Mouse (Mus musculus): ENCODE measurements at regions not wholly inside any gene's neighbourhood (a gene's known extent, or its start where the extent isn't known, plus 50 kb on each side); places are given as distances from the start of the nearest gene placed in this dataset.
"Not testable (repeated sequence)": the region's sequence is repeated elsewhere in the genome, so short reads cannot be mapped to it uniquely, and the experiment has no call there.

- no peak for ATAC-seq (replicated peaks; ENCODE audit: extremely low read depth, insufficient read depth, low FRiP score)
- WGBS = 57% methylated on average over 7 of the region's 7 CpGs
- Histone ChIP-seq H3K27me3 (ENCODE audit: control insufficient read depth, insufficient read depth, low read length) (no peaks in the 10 kb centered on the region), H3K9me3 (replicated peaks; ENCODE audit: control insufficient read depth, low read length) (no peaks in the 10 kb centered on the region), H3K4me3 (ENCODE audit: low read length) (no peak overlapping the region), H3K27ac (ENCODE audit: low read length) (0 out of 2 replicates have a peak overlapping the region, but pooled peaks have one; percentile 29), H3K4me1 (ENCODE audit: control insufficient read depth, insufficient read depth, low read length) (peaks cover 5% of the 10 kb centered on the region), H3K4me2 (ENCODE audit: low read depth, low read length) (peak overlapping the region; percentile 25; the same call in 1 of the 2 replicates), H3K36me3 (ENCODE audit: control insufficient read depth, insufficient read depth) (no peaks in the 10 kb centered on the region), H3K9ac (ENCODE audit: low read length) (0 out of 2 replicates have a peak overlapping the region, but pooled peaks have one; percentile 12)
Observed at GRCm38 (mm10) chr10:96214285-96214684, 77.9 kb downstream of the Gm5426 start.

GRCm38 (mm10) chr10:96214946-96215345 is 78.5 kb downstream of the Gm5426 start:
- Histone ChIP-seq H3K9me3 (replicated peaks; ENCODE audit: control insufficient read depth, low read length) (no peaks in the 10 kb centered on the region), H3K9ac (ENCODE audit: low read length) (no peak overlapping the region), H3K4me3 (ENCODE audit: low read length) (no peak overlapping the region), H3K4me1 (ENCODE audit: control insufficient read depth, insufficient read depth, low read length) (peaks cover 5% of the 10 kb centered on the region), H3K4me2 (ENCODE audit: low read depth, low read length) (no peak overlapping the region), H3K27me3 (ENCODE audit: control insufficient read depth, insufficient read depth, low read length) (no peaks in the 10 kb centered on the region), H3K36me3 (ENCODE audit: control insufficient read depth, insufficient read depth) (no peaks in the 10 kb centered on the region), H3K27ac (ENCODE audit: low read length) (no peak overlapping the region)
- ATAC-seq (replicated peaks; ENCODE audit: extremely low read depth, insufficient read depth, low FRiP score) = no peak
- WGBS = 82% methylated on average over 6 of the region's 6 CpGs

- Histone ChIP-seq H3K4me1 (ENCODE audit: control insufficient read depth, insufficient read depth, low read length) (no peaks in the 10 kb centered on the region), H3K4me3 (ENCODE audit: low read length) (no peak overlapping the region), H3K9ac (ENCODE audit: low read length) (no peak overlapping the region), H3K4me2 (ENCODE audit: low read depth, low read length) (no peak overlapping the region), H3K27ac (ENCODE audit: low read length) (no peak overlapping the region), H3K9me3 (replicated peaks; ENCODE audit: control insufficient read depth, low read length) (no peaks in the 10 kb centered on the region), H3K27me3 (ENCODE audit: control insufficient read depth, insufficient read depth, low read length) (no peaks in the 10 kb centered on the region), H3K36me3 (ENCODE audit: control insufficient read depth, insufficient read depth) (no peaks in the 10 kb centered on the region)
- 83% methylated on average over 4 of the region's 4 CpGs for WGBS
- ATAC-seq (replicated peaks; ENCODE audit: extremely low read depth, insufficient read depth, low FRiP score) = no peak
Observed at GRCm38 (mm10) chr10:96220731-96221130, 84.3 kb downstream of the Gm5426 start.

GRCm38 (mm10) chr10:96230391-96230790 is 94.0 kb downstream of the Gm5426 start:
- Histone ChIP-seq H3K4me1 (ENCODE audit: control insufficient read depth, insufficient read depth, low read length) (no peaks in the 10 kb centered on the region; the same call in 1 of the 2 replicates), H3K27me3 (ENCODE audit: control insufficient read depth, insufficient read depth, low read length) (no peaks in the 10 kb centered on the region), H3K9me3 (replicated peaks; ENCODE audit: control insufficient read depth, low read length) (no peaks in the 10 kb centered on the region), H3K4me3 (ENCODE audit: low read length) (no peak overlapping the region), H3K27ac (ENCODE audit: low read length) (no peak overlapping the region), H3K9ac (ENCODE audit: low read length) (no peak overlapping the region), H3K36me3 (ENCODE audit: control insufficient read depth, insufficient read depth) (no peaks in the 10 kb centered on the region), H3K4me2 (ENCODE audit: low read depth, low read length) (no peak overlapping the region)
- WGBS = 78% methylated on average over 8 of the region's 8 CpGs
- ATAC-seq (replicated peaks; ENCODE audit: extremely low read depth, insufficient read depth, low FRiP score) = no peak

- Histone ChIP-seq H3K9me3 (replicated peaks; ENCODE audit: control insufficient read depth, low read length) (no peaks in the 10 kb centered on the region), H3K4me1 (ENCODE audit: control insufficient read depth, insufficient read depth, low read length) (no peaks in the 10 kb centered on the region; the same call in 1 of the 2 replicates), H3K36me3 (ENCODE audit: control insufficient read depth, insufficient read depth) (no peaks in the 10 kb centered on the region), H3K27me3 (ENCODE audit: control insufficient read depth, insufficient read depth, low read length) (no peaks in the 10 kb centered on the region), H3K9ac (ENCODE audit: low read length) (no peak overlapping the region), H3K4me3 (ENCODE audit: low read length) (no peak overlapping the region), H3K4me2 (ENCODE audit: low read depth, low read length) (no peak overlapping the region), H3K27ac (ENCODE audit: low read length) (no peak overlapping the region)
- ATAC-seq (replicated peaks; ENCODE audit: extremely low read depth, insufficient read depth, low FRiP score) = no peak
- whole genome bisulfite sequencing = 73% methylated on average over 6 of the region's 6 CpGs
Observed at GRCm38 (mm10) chr10:96231309-96231708, 94.9 kb downstream of the Gm5426 start.

- H3K9ac ChIP-seq (ENCODE audit: low read length) = no peak overlapping the region
- ATAC-seq (replicated peaks; ENCODE audit: extremely low read depth, insufficient read depth, low FRiP score) = no peak
- WGBS = 52% methylated on average over 1 of the region's 1 CpGs
- H3K36me3 ChIP-seq (ENCODE audit: control insufficient read depth, insufficient read depth) = no peaks in the 10 kb centered on the region
- H3K27ac ChIP-seq (ENCODE audit: low read length) = no peak overlapping the region
- no peaks in the 10 kb centered on the region; the same call in 1 of the 2 replicates for H3K4me1 ChIP-seq (ENCODE audit: control insufficient read depth, insufficient read depth, low read length)
- no peaks in the 10 kb centered on the region for H3K27me3 ChIP-seq (ENCODE audit: control insufficient read depth, insufficient read depth, low read length)
- H3K4me3 ChIP-seq (ENCODE audit: low read length) = no peak overlapping the region
- H3K4me2 ChIP-seq (ENCODE audit: low read depth, low read length) = no peak overlapping the region
- H3K9me3 ChIP-seq (replicated peaks; ENCODE audit: control insufficient read depth, low read length) = no peaks in the 10 kb centered on the region
Observed at GRCm38 (mm10) chr10:96232889-96233288, 96.5 kb downstream of the Gm5426 start.

- Histone ChIP-seq H3K36me3 (ENCODE audit: control insufficient read depth, insufficient read depth) (no peaks in the 10 kb centered on the region), H3K4me3 (ENCODE audit: low read length) (no peak overlapping the region), H3K9me3 (replicated peaks; ENCODE audit: control insufficient read depth, low read length) (no peaks in the 10 kb centered on the region), H3K9ac (ENCODE audit: low read length) (no peak overlapping the region), H3K27me3 (ENCODE audit: control insufficient read depth, insufficient read depth, low read length) (no peaks in the 10 kb centered on the region), H3K4me1 (ENCODE audit: control insufficient read depth, insufficient read depth, low read length) (no peaks in the 10 kb centered on the region; the same call in 1 of the 2 replicates), H3K4me2 (ENCODE audit: low read depth, low read length) (no peak overlapping the region), H3K27ac (ENCODE audit: low read length) (no peak overlapping the region)
- no peak for ATAC-seq (replicated peaks; ENCODE audit: extremely low read depth, insufficient read depth, low FRiP score)
- 51% methylated on average over 8 of the region's 10 CpGs for WGBS
Observed at GRCm38 (mm10) chr10:96234564-96235412, 98.4 kb downstream of the Gm5426 start.

GRCm38 (mm10) chr10:96236031-96236430 is 99.6 kb downstream of the Gm5426 start:
- H3K27ac ChIP-seq (ENCODE audit: low read length); H3K4me1 ChIP-seq (ENCODE audit: control insufficient read depth, insufficient read depth, low read length); H3K9me3 ChIP-seq (replicated peaks; ENCODE audit: control insufficient read depth, low read length); H3K9ac ChIP-seq (ENCODE audit: low read length); H3K4me3 ChIP-seq (ENCODE audit: low read length); H3K4me2 ChIP-seq (ENCODE audit: low read depth, low read length); H3K27me3 ChIP-seq (ENCODE audit: control insufficient read depth, insufficient read depth, low read length); ATAC-seq (replicated peaks; ENCODE audit: extremely low read depth, insufficient read depth, low FRiP score); H3K36me3 ChIP-seq (ENCODE audit: control insufficient read depth, insufficient read depth): not testable (repeated sequence)
- 72% methylated on average over 4 of the region's 4 CpGs for WGBS

- Histone ChIP-seq H3K27ac (ENCODE audit: low read length) (no peak overlapping the region), H3K4me1 (ENCODE audit: control insufficient read depth, insufficient read depth, low read length) (no peaks in the 10 kb centered on the region; the same call in 1 of the 2 replicates), H3K9me3 (replicated peaks; ENCODE audit: control insufficient read depth, low read length) (peaks cover 2% of the 10 kb centered on the region; the same call in 1 of the 2 replicates), H3K4me3 (ENCODE audit: low read length) (no peak overlapping the region), H3K9ac (ENCODE audit: low read length) (no peak overlapping the region), H3K27me3 (ENCODE audit: control insufficient read depth, insufficient read depth, low read length) (no peaks in the 10 kb centered on the region), H3K36me3 (ENCODE audit: control insufficient read depth, insufficient read depth) (no peaks in the 10 kb centered on the region), H3K4me2 (ENCODE audit: low read depth, low read length) (no peak overlapping the region)
- ATAC-seq (replicated peaks; ENCODE audit: extremely low read depth, insufficient read depth, low FRiP score) = no peak
- 92% methylated on average over 6 of the region's 6 CpGs for WGBS
Observed at GRCm38 (mm10) chr10:96236777-96237373, 100.5 kb downstream of the Gm5426 start.

All from heart, embryonic 16.5 days (tissue).